Mouse (Mus musculus) kidney, adult 8-10 months (tissue): ENCODE data around the gene Ncbp3.
A peak's percentile ranks its signal among the peaks of the same experiment; 100 is the strongest.

Experiments
- DNase-seq, 2 experiments: peaks; one replicate each; pipeline ENCODE4 v3.0.0; 2022

Gene Ncbp3

DNA sequence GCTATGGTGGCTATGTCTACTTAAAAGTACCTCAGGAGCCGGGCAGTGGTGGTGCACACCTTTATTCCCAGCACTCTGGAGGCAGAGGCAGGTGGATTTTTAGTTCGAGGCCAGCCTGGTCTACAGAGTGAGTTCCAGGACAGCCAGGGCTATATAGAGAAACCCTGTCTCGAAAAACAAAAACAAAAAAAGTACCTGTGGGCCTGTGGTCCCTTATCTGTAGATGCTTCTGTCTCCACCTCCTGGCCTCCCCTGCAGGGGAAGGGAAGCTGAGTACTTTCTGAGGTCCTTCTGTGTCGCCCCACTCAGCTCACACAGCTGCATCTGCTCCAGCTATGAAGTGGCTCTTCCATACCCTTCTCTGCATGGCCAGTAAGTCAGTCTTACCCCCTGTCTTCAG lies 42.7 kb downstream of the Ncbp3 start, which contains the start of gene Itgae:
Gene Itgae, plus strand, starts transcription at position 301 of the 400 bp plus-strand sequence.
- no peak for DNase-seq

DNA sequence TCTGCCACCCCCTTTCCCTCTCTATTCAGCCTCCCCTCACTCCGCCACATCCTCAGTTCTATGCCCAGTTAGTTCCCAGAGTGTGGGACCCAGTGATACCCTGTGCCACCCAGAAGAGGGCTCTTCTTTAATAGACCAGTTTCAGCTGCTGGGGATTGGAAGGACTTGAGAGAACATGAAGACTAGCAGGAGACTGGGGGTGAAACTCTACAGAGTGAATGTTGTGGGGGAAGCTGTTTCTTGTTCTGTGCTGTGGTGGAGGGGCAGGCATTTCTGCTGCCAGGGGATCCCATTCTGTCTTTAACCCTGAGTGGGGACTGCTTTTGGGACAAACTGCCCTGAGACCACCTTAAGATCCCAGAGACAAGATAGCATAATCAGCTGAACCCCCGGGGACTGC lies 43.2 kb downstream of the Ncbp3 start:
- no peak for DNase-seq

DNA sequence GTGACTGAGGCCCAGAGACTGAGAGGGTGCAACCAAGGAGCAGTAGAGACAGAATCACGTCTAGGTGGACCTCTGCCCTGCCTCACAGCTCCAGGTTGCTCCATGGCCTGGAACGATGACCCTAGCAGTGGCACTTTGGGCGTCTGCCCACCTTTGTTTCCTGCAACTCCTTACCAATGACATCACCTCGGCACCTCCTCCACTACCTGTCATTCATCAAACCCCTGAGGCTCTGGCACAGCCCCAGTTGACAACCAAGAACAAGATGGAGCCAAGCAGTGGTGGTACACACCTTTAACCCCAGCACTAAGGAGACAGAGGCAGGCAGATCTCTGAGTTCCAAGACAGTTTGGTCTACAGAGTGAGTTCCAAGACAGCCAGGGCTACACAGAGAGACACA lies 44.5 kb downstream of the Ncbp3 start:
- no peak for DNase-seq

DNA sequence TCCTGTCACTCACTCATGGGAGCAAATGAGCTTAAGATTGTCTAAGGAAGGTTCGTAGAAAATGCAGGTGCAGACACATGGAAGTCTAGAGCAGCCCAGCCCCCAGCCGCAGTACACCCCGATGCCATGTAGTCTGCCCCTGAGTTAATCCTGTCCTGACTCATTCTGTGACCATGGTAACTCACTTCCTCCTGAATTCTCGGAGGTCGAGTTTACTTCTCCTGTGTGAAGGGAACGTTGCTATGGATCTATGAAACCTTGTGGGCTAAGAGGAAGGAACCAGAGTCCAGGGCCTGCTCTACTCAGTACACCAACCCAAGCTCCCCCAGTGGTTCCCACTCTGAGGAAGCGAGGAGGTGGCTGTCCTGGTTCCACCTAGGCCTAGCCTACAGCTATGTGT lies 45.3 kb downstream of the Ncbp3 start:
- no peak for DNase-seq

DNA sequence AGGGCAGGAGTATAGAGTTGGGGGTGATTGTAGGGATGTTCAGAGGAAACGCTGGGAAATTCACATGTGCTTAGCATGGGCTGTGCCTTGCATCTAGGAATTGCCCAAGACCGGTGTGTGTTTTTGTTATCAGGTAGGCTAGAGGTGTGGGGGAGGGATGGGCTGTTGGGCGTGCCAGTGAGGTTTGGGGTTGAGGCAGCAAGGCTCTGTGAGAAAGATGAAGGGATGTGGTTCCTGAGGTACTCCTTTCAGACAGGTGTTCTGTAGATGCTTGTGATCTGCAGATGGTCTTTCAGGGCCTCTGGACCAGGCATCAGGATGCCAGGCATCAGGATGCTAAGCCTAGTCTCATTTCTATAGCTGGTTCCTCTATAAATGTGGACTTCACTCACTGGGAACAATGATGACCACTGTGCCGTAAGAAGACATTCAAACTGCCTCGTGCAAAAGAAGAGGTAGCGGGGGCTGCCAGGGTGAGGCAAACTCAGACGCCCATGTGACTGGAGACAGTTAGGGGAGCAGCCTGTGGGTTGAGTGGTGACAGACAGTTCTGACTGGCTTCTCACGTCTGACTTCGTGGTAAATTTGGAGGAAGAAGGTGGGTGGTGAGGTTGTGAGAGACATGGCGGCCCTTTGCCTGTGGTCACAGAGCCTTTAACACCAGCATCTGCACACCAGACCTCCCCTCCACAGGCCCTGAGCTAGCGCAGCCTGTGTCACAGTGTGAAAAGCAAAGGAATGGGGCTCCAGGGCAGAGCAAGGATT lies 46.8 kb downstream of the Ncbp3 start:
- DNase-seq = no peak

DNA sequence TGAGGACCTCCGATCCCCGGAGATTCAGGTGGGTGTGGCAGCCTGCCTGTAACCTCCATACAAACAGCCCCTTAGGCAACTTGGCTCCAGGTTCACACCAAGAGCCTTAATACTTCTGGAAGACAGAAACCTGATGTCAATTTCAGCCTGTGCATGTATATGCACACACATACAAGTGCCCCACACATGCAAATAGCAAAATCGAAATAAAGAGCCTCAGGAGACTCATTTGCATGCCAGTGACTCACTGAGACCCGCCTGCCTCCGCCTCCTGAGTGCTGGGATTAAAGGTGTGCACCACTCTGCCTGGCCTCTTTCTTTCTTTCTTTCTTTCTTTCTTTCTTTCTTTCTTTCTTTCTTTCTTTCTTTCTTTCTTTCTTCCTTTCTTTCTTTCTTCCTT lies 51.3 kb downstream of the Ncbp3 start:
- DNase-seq = no peak

DNA sequence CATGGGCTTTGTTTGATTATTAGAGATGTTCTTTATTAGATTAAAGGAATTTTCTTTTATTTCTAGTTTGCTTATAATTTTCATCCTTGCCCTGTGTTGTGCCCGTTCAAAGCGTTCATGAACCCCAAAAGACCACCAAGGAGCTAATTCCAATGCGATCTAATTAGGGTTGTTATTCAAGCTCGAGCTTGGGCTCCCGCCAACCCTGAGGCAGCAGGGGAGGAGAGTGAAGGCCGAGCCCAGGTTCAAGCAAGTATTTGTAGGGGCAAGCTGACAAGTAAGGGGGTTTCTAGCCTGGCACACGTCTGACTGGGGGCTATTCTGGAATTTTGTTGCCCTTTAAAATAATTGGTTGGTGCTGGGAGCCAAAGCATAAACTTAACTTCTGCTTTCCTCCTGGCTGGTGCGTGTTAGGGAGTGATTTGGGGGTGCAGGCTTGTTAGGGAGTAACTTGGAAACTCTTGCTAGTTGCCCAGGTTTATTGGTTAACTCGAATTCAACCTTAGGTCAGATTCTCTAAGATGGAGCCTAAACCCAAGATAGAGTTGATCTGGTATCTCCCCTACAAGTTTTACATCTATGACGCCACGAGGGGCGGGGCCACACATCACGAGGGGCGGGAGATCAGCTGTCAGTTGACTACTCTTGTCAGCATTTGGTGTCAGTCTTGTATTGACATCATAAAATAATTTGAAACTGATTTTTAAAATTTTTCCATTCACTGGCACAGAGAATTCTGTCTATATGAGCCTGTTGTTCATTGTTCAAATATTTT lies 52.6 kb downstream of the Ncbp3 start:
- DNase-seq = no peak

DNA sequence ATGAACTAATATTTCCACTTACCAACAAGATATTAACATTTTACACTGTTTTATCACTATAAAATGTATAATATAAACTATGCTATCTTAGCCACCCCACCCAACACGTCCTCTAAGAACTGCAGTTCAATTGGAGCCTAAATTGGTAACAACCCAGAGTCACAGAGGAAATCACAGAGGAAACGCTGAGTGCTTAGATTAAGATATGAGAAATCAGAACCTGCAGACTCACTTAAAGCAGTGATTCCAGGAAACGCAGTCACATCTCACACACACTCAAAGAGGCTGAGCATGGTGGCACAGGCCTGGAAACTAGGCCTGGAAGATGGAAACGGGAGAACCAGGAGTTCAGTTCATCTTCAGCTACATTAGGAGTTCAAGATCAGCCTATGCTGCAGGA lies 53.7 kb downstream of the Ncbp3 start:
- DNase-seq = no peak

DNA sequence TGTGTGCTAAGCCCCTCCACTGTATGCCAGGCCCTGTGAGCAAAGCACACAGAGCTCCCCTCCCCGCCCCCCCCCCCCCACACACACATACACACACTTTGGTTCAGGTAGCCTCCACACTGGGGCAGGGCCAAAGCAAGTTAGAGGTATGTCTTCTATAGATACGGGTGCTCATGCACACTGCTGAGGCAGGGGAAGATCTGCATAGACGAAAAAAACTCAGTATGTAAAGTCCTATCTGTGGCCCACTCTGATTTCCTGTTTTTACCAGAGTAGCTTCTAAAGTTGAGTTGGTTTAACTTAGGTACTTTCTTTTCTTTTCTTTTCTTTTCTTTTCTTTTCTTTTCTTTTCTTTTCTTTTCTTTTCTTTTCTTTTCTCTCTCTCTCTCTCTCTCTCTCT lies 57.7 kb downstream of the Ncbp3 start:
- DNase-seq = no peak

DNA sequence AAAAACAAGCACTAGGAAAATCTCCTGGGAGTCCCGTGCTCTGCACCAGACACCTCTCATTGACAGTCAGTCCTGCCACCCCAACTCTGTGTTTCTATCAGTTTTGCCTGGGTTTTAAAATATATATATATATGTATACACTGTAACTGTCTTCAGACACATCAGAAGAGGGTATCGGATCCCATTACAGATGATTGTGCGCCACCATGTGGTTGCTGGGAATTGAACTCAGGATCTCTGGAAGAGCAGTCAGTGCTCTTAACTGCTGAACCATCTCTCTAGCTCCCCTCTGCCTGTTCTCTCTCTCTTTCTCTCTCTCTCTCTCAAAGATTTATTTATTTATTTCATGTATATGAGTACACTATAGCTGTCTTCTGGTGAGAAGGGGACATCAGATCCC lies 59.8 kb downstream of the Ncbp3 start:
- DNase-seq = peak; percentile 27 to 69

DNA sequence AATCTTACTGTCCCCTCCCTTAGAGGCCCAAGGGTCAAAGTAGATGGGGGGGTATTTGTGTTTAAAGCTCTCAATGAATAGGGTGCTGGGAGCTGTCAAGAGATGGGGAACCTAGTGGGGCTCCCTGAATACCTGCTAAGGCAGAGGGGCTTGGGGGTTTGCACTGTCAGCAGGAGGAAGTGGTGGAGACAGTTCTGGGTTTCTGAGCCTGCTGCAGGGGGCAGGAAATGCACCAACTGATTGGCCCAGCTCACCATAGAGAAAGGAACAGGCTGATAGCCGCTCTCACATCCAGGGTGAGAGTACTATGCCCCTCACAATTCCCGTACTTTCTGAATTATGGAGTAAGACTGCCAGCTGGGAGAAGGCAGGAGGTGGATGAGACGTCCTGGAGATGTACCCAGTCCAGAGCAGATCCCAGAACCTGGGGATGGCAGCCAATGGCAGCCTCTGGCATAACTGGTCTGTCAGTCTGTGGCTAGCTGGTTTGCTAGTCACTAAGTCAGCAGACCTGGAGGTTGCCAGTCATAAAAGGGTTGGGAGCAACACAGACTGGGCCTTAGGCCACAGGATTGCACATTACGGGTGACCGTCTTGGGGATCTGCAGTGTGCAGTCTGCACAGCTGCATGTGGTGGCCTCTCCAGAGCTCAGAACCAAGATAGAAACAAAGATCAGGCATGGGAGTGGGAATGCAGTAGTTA lies 60.8 kb downstream of the Ncbp3 start:
- DNase-seq = no peak

DNA sequence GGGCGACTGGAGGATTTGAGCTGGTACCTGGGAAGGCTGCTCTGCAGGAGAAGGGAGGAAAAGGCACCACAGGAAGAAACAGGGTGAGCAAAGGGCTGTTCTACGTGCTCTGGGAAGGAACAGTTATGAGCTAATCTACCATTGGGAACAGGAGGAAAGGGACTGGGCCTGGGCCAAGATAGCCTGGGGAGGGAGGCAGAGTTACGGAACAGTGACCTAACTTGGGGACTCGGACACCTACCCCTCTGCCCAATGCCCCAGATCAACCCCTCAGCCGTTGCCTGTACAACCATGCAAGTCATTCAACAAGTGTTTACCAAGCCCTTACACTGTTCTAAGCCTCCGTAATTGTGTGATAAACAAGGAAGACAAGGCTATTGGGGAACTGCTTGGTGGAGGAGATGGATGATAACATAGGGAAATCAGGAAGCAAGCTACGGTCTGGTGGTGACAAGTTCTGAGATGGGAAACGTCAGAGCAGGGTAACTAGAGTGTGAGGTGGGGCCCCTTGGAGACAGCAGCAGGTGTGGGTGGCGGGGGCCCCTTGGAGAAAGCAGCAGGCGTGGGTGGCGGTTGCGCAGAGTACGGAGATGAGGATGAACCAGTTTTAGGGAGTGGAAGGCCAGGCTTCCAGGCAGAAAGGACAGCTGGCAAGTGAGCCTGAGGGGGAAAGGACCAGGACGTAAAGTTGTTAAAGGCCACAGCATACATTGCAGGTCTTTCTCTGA lies 61.5 kb downstream of the Ncbp3 start:
- peak in 1 of 2 experiments; percentile 23 for DNase-seq

DNA sequence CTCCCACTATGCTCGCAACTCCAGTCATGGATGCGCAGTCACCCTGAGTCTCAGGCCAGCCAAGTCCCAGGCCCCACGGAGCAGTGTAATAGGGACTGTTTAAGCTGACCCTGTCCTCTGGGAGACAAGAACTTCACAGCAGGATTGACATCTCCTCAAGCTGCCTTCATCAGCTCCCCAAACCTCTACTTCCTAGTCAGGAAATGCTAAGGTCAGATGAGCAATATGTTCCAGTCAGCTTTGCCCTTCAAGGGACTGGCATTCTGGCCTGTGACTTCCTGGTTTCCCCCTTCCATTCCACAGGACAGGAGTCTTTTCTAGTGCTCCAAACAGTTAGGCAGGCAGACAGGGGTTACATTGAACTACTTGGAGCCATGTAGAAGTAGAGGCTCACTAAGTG lies 62.4 kb downstream of the Ncbp3 start:
- DNase-seq = no peak

DNA sequence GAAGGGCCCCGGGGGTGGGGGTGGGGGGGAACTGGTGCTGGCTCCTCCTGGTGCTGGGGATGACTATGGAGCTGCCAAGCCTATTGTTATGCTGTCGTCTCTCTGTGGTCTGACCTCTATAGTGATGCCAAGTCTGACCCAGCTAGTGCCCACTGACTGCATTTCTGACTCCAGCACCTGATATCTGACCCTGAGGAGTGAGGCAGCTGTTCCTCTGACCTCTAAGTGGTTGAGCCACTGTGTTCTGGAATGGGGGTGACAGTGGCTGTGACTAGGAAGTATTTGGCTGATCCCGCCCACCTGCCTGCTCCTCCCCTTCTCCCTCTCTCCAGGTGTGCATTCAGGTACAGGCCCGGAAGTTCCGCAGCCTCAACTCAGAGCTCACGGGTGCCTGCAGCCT lies 63.8 kb downstream of the Ncbp3 start:
- no peak for DNase-seq

DNA sequence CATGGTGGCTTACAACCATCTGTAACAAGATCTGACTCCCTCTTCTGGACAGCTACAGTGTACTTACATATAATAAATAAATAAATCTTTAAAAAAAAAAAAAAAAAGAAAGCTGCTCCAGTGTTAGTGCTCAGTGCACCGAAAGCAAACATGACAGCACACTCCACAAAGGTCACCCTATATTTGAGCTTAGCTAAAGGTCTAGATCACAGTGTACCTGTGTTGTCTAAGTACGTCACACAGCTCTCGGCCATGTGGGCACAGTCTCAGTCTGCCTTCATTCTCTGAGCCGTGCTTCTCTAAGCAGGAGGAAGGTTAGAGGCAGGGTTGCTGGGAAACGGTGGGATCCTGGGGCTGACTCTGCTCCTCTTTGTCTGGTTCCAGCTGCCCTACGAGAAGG lies 78.9 kb downstream of the Ncbp3 start:
- DNase-seq = no peak

DNA sequence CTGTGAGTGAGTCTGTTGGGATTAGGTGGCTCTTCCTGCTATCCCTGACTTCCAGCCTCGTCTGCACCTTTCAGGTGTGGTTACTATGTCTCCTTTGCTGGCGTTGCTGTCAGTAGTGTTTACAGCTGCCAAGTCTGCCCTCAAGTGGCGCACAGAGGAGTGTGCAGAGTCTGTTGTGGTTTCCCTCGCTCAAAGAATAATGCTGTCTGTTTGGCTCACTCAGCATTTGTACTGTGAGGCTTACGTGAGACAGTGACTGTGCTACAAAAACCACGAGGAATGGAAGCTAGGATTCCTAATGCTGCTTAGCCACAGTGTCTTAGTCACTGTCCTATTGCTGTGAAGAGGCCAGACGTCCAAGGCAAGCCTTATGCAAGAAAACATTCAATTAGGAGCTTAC lies 83.4 kb downstream of the Ncbp3 start:
- peak; percentile 39 to 43 for DNase-seq

DNA sequence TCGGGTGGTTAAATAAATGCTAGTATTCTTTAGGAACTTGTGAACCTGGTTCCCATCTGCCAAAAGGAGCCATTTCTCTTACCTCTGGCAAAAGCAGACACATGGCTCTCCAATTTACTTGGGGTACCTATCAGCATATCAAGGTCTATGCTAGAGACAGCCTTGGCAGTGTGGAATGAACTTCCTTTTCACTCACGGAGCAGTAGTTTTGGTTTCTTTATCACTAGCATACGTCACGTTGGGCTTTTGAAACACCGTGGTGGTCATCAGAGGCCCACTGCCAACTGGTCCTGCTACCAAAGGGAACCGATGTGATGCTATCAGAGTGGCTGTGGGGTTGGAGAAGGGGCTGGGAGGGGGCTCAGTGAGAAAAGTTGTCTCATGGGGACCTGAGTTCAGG lies 85.4 kb downstream of the Ncbp3 start:
- DNase-seq = no peak

DNA sequence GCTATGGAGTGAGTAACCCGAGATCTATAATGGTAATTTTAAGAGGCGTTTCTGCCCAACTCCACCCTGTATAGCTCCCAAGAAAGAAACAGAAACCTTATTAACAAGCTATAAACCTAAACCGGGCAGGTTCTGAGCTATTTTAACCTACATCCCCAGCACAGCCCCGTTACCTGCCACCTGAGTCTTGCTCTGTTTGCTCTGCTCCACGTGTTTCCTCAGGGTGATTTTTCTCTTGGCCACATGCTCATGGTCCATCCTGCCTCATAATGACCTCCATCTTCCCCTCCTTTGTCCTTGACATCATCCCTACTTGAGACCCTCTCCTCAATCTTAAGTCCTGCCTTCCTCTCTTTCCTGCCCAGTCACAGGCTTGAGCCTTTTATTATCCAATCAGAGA lies 86.6 kb downstream of the Ncbp3 start:
- no peak for DNase-seq

DNA sequence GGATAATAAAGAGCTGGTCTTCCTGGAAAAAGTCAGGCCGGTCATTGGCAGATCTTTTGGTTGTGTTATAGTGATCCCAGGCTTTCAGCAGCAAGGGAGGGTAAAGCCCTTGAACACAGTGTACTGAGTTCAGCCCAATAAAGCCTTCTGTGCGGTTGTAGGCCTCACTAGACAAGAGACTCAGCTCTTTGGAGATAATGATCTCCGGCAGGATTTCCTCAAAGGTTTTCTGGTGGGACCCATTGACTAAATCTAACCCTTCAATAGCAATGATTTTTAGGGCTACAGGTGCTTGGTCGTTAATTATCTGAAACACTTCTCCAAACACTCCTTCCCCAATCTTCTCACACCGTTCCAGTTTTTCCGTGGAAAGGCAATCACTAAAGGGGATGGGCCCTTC lies 89.0 kb downstream of the Ncbp3 start:
- no peak for DNase-seq

DNA sequence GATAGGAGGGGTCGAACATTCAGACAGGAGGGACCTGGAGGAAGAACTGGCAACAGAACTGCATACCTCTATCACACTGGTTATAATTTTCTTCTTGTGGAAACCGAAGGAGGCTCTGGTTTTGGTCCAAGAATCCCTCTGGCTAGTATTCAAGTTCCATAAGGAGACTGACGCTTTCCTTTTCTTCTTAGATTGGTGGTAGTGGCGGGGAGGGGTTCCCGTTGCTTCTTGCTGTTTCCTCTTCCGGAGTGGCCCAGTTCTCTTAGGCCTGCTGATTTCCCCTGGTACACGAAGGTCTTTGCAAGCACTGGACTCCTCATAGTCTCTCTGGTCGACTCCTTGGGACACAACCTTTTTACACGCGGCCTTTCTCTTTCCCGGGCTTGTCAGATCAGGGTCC lies 89.5 kb downstream of the Ncbp3 start:
- peak in 1 of 2 experiments; percentile 21 for DNase-seq

DNA sequence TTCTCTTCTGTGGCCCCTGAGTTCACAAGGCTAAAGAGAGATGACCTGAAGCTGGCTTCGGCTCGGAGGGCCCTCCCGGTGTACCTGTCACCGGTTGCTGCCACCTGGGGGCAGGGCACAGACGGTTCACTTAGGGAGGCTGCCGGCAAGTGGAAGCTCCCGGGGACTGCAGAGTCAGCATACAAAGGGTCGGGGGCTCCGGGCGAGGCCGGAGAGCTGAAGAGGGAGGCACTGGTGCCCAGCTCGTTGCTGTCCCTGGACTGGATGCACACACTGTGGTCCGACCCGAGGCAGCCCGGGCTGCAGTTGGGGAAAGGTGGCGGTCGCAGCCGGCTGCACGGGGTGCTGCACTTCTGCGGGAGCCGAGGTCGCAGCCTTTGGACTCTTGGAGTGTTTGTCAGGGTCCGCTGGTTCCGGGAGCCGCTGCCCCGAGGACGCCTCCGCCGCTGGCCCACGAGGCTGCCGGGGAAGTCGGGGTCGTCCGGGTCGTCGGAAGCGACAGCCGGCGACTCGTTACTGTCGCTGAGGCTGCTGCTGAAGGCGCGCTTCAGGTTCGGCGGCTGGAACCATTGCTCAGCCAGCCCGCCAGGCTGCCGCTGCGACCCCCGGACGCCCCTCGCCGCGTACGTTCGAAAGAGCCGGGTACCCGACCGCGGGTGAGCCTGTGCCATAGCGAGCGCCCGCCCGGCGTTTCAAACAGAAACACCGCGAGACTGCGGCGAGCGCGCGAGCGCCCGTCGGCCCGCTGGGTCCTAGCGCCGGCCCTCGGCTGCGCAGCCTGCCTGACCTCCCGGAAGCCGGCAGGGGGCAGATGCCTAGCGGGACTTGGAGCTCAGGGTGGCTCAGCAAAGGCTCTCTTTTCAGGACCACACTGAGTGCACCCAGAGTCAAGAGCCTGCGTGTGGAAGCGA lies 90.3 kb downstream of the Ncbp3 start, which contains the start of gene Haspin:
Gene Haspin, minus strand, starts transcription at position 704 of the 911 bp plus-strand sequence.
- peak; percentile 88 to 92 for DNase-seq
